Mouse (Mus musculus) lung, embryonic 16.5 days (tissue): Measurements from ENCODE around the gene Adat2. TPM values are rescaled to one million over a fixed set of nuclear protein-coding genes. Genes with fewer than 3 reads are reported as not detected.

Source experiments
- ATAC-seq: fragments of 200-750 bp; cut with Nextera tagmentation; 2 replicates; pipeline ENCODE4 v1.8.0; 2017; ENCODE audit warnings: low read depth, mild to moderate bottlenecking, moderate library complexity
- H3K27ac ChIP-seq: fragments of 300-500 bp; sonication (generic); 2 replicates; pipeline ENCODE4 v1.5.1; 2014; ENCODE audit warnings: mild to moderate bottlenecking, control low read depth, low read length
- H3K27me3 ChIP-seq: fragments of 300-500 bp; sonication (generic); 2 replicates; pipeline ENCODE4 v1.6.1; 2014; ENCODE audit warnings: low read depth, low read length, mixed read lengths; ENCODE audit not compliant: control insufficient read depth, insufficient read depth
- H3K36me3 ChIP-seq: fragments of 300-500 bp; sonication (generic); 2 replicates; pipeline ENCODE4 v1.6.1; 2014; ENCODE audit warnings: low read length; ENCODE audit not compliant: control insufficient read depth, insufficient read depth
- H3K4me1 ChIP-seq: fragments of 300-500 bp; sonication (generic); replicated peaks from 2 replicates; pipeline ENCODE4 v1.6.1; 2014; ENCODE audit warnings: low read length, mixed read lengths; ENCODE audit not compliant: control insufficient read depth, insufficient read depth
- H3K4me2 ChIP-seq: fragments of 300-500 bp; sonication (generic); 2 replicates; pipeline ENCODE4 v1.6.1; 2014; ENCODE audit warnings: low read depth, low read length, control low read depth
- H3K4me3 ChIP-seq: fragments of 300-500 bp; sonication (generic); 2 replicates; pipeline ENCODE4 v1.5.1; 2014; ENCODE audit warnings: mild to moderate bottlenecking, low read length, control low read depth
- H3K9ac ChIP-seq: fragments of 300-500 bp; sonication (generic); 2 replicates; pipeline ENCODE4 v1.6.1; 2014; ENCODE audit warnings: low read length, control low read depth
- H3K9me3 ChIP-seq: fragments of 300-500 bp; sonication (generic); 2 replicates; pipeline ENCODE4 v1.6.1; 2016; ENCODE audit warnings: low read length; ENCODE audit not compliant: control insufficient read depth
- WGBS: fragments of 180-500 bp; shearing (Covaris S2); extraction: QIAGEN DNeasy Blood & Tissue Kit; methylation state at CpG from one replicate; pipeline ENCODE4 v1.1.7; 2014; 5-methylcytosine and 5-hydroxymethylcytosine counted together
- polyA plus RNA-seq: library from polyadenylated mRNA; unstranded; fragments of >200 nt; fragmentation: Nextera tagmentation; extraction: Ambion mirVana; gene quantifications from 2 replicates; pipeline ENCODE4 v1.2.1, GENCODE M21; 2015

Adat2 gene
- polyA plus RNA-seq, 1 experiment from 2014 or later, result 3.8 TPM

GRCm38 (mm10) chr10:13587914-13588313, 35.2 kb downstream of the Adat2 start:
- Histone ChIP-seq H3K36me3 (no peaks in the 10 kb centered on the region), H3K9ac (no peak overlapping the region), H3K27ac (no peak overlapping the region), H3K4me1 (no peaks in the 10 kb centered on the region), H3K4me2 (no peak overlapping the region), H3K9me3 (no peaks in the 10 kb centered on the region), H3K4me3 (no peak overlapping the region), H3K27me3 (no peaks in the 10 kb centered on the region)
- no peak for ATAC-seq
- WGBS, result 52% methylated on average over 2 of the region's 2 CpGs

DNA sequence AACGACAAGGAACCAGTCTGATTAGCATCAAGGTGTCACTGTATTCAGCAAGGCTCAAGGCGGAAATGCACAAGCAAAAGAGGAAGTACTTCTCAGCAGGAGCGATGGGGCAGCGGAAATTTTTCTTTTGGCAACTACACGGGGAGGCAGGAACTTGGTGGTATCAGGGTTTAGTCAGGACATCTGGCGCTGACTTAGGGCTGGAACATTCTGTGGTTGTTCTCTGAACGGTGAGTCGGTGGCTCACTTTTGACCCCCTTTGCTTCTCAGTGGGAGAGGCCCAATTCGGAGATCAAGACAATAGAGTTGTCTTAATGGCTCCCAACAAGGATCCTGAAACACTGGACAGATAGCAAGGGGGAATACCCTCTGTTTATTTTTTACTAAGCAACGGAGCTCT, 39.5 kb downstream of the Adat2 start:
- no peak overlapping the region for H3K4me3 ChIP-seq
- H3K27ac ChIP-seq, result no peak overlapping the region
- H3K9me3 ChIP-seq, result no peaks in the 10 kb centered on the region
- WGBS, result 91% methylated on average over 10 of the region's 10 CpGs
- H3K36me3 ChIP-seq, result no peaks in the 10 kb centered on the region
- no peaks in the 10 kb centered on the region for H3K27me3 ChIP-seq
- no peak for ATAC-seq
- H3K4me2 ChIP-seq, result no peak overlapping the region
- H3K9ac ChIP-seq, result no peak overlapping the region
- no peaks in the 10 kb centered on the region for H3K4me1 ChIP-seq

GRCm38 (mm10) chr10:13593529-13593928, 40.8 kb downstream of the Adat2 start:
- Histone ChIP-seq H3K4me1 (no peaks in the 10 kb centered on the region), H3K27ac (no peak overlapping the region), H3K4me3 (no peak overlapping the region), H3K9me3 (no peaks in the 10 kb centered on the region), H3K27me3 (no peaks in the 10 kb centered on the region), H3K4me2 (no peak overlapping the region), H3K9ac (no peak overlapping the region), H3K36me3 (no peaks in the 10 kb centered on the region)
- no peak for ATAC-seq
- 72% methylated on average over 3 of the region's 3 CpGs for WGBS

DNA sequence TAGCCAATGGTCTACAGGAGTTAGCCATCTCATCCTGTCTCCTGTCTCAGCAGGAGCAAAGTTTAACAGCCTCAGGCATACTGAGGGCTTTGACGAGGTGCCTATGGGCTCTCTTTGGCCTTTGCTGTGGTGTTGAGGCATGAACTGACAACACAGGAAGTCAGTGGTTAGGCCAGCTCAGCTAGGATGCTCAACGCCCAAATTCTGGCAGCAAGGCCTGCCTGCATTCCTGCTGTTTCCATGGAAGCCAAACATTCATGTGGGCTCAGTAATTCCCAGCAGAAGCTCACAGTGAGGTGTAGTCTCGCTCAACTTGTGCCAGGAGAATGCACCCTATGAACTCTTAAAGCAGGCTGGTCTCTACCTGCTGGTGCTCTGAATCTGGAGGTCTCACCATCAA, 43.4 kb downstream of the Adat2 start:
- WGBS, result 36% methylated on average over 3 of the region's 3 CpGs
- H3K4me2 ChIP-seq, result no peak overlapping the region
- no peak overlapping the region for H3K4me3 ChIP-seq
- no peaks in the 10 kb centered on the region for H3K9me3 ChIP-seq
- 0 out of 2 replicates have a peak, but pooled peaks have one; percentile 23 for ATAC-seq
- no peaks in the 10 kb centered on the region for H3K36me3 ChIP-seq
- H3K27me3 ChIP-seq, result no peaks in the 10 kb centered on the region
- no peak overlapping the region for H3K9ac ChIP-seq
- H3K27ac ChIP-seq, result no peak overlapping the region
- H3K4me1 ChIP-seq, result no peaks in the 10 kb centered on the region

- Histone ChIP-seq H3K4me3 (no peak overlapping the region), H3K27ac (no peak overlapping the region), H3K27me3 (no peaks in the 10 kb centered on the region), H3K4me1 (no peaks in the 10 kb centered on the region), H3K9ac (no peak overlapping the region), H3K36me3 (no peaks in the 10 kb centered on the region), H3K9me3 (no peaks in the 10 kb centered on the region), H3K4me2 (no peak overlapping the region)
- WGBS, result 65% methylated on average over 9 of the region's 9 CpGs
- ATAC-seq, result no peak
These were observed 44.2 kb downstream of the Adat2 start for GRCm38 (mm10) chr10:13596866-13597265.

DNA sequence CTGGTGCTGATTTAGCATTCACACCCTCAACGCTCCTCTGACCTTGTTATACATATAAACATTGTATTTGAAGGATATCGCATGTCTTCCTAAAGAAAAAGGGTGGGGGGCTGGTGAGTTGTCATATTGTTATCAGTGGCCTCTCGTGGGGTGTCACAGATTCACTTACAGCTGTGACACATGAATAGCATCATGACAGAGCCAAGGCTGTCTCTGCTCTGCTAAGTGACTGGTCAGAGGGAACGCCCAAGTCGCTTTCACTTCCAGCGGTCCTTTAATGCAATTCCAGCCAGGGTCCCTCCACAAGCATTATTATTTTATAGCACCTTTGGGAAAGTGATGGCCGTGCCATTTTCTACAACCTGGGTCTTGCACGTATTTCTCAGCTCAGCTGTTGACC, 44.8 kb downstream of the Adat2 start:
- H3K36me3 ChIP-seq, result no peaks in the 10 kb centered on the region
- H3K9me3 ChIP-seq, result no peaks in the 10 kb centered on the region
- WGBS, result 56% methylated on average over 8 of the region's 8 CpGs
- H3K27me3 ChIP-seq, result no peaks in the 10 kb centered on the region
- no peak overlapping the region for H3K9ac ChIP-seq
- no peak overlapping the region for H3K27ac ChIP-seq
- ATAC-seq, result no peak
- no peak overlapping the region for H3K4me3 ChIP-seq
- H3K4me1 ChIP-seq, result no peaks in the 10 kb centered on the region
- H3K4me2 ChIP-seq, result no peak overlapping the region

DNA sequence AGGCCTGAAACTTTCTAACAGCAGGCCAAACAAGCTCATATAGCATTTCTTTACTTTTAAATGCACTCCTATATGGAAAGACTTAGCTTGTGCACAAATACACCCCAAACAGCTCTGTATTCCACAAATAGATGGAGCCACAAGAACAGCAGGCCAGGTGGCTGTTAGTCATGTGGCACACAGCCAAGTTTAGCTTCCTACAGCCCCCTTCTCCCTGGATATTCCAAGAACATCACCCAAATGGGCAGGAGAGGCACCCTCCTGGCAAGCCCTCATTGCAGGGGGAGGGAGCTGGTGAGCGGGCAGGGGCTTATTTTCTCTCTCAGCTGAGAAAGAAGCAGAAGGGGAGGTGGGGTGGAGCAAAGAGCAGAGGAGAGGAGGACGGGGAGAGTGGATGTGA, 48.2 kb downstream of the Adat2 start:
- H3K36me3 ChIP-seq, result no peaks in the 10 kb centered on the region
- WGBS, result 66% methylated on average over 2 of the region's 2 CpGs
- ATAC-seq, result no peak

More for the DNA sequence above, 48.2 kb downstream of the Adat2 start:
- H3K9ac ChIP-seq, result no peak overlapping the region
- H3K27me3 ChIP-seq, result no peaks in the 10 kb centered on the region
- H3K27ac ChIP-seq, result no peak overlapping the region
- H3K4me3 ChIP-seq, result no peak overlapping the region
- H3K4me2 ChIP-seq, result no peak overlapping the region
- H3K9me3 ChIP-seq, result no peaks in the 10 kb centered on the region
- no peaks in the 10 kb centered on the region for H3K4me1 ChIP-seq

Other genes starting within 250 kb of the Adat2 start
- gene Phactr2, start 78.5 kb upstream of the Adat2 start, polyA plus RNA-seq, result 19.7 and 22.3 TPM in 2 replicates
- 87.0 and 91.1 TPM in 2 replicates for gene Fuca2, start 53.4 kb upstream of the Adat2 start, polyA plus RNA-seq
- 24.8 and 25.5 TPM in 2 replicates for gene Pex3, start 248 bp downstream of the Adat2 start, polyA plus RNA-seq